Mouse (Mus musculus): ENCODE results near the gene Zfp949. TPM values are rescaled to one million over a fixed set of nuclear protein-coding genes. Genes with fewer than 3 reads are reported as not detected.

Gene Zfp949
- polyA plus RNA-seq, 1 experiment: 4.4 TPM

- TF ChIP-seq POLR2A (IDR thresholded peaks at IDR 0.05; ENCODE audit: low read depth, low read length): no peak
- no peak for TF ChIP-seq CTCF (conservative IDR thresholded peaks at IDR 0.05; ENCODE audit: insufficient read depth, insufficient read length, low read depth, low read length)
- Histone ChIP-seq H3K27me3 (replicated peaks; ENCODE audit: control insufficient read depth, insufficient read depth, low read length) (no peaks in the 10 kb centered on the region), H3K4me3 (ENCODE audit: insufficient read depth, low read depth, low read length) (no peak overlapping the region), H3K27ac (ENCODE audit: insufficient read depth, low read depth, low read length) (no peak overlapping the region), H3K4me1 (ENCODE audit: control insufficient read depth, insufficient read depth, low read length) (0 out of 2 replicates have a peak, but pooled peaks cover 4% of the 10 kb centered on the region), H3K36me3 (ENCODE audit: control insufficient read depth, insufficient read depth, low read length) (peaks cover 2% of the 10 kb centered on the region; the same call in 1 of the 2 replicates)
- WGBS: 54% methylated on average over 3 of the region's 3 CpGs
- DNase-seq: no peak
These were observed 23.0 kb upstream of the Zfp949 start for GRCm38 (mm10) chr9:88524796-88525195.

- no peak for DNase-seq
- 96% methylated on average over 6 of the region's 6 CpGs for WGBS
- TF ChIP-seq CTCF (conservative IDR thresholded peaks at IDR 0.05; ENCODE audit: insufficient read depth, insufficient read length, low read depth, low read length): no peak
- TF ChIP-seq POLR2A (IDR thresholded peaks at IDR 0.05; ENCODE audit: low read depth, low read length): no peak
- Histone ChIP-seq H3K4me3 (ENCODE audit: insufficient read depth, low read depth, low read length) (no peak overlapping the region), H3K36me3 (ENCODE audit: control insufficient read depth, insufficient read depth, low read length) (peaks cover 1% of the 10 kb centered on the region; the same call in 1 of the 2 replicates), H3K27ac (ENCODE audit: insufficient read depth, low read depth, low read length) (no peak overlapping the region), H3K4me1 (ENCODE audit: control insufficient read depth, insufficient read depth, low read length) (0 out of 2 replicates have a peak, but pooled peaks cover 4% of the 10 kb centered on the region), H3K27me3 (replicated peaks; ENCODE audit: control insufficient read depth, insufficient read depth, low read length) (no peaks in the 10 kb centered on the region)
These were observed 22.5 kb upstream of the Zfp949 start for GRCm38 (mm10) chr9:88525341-88525740.

- 90% methylated on average over 4 of the region's 4 CpGs for WGBS
- no peak for DNase-seq
- H3K36me3 ChIP-seq (ENCODE audit: control insufficient read depth, insufficient read depth, low read length): no peaks in the 10 kb centered on the region
These were observed 19.9 kb upstream of the Zfp949 start for GRCm38 (mm10) chr9:88527956-88528355.

GRCm38 (mm10) chr9:88528736-88529135 is 19.1 kb upstream of the Zfp949 start:
- no peak for TF ChIP-seq POLR2A (IDR thresholded peaks at IDR 0.05; ENCODE audit: low read depth, low read length)
- WGBS: 86% methylated on average over 5 of the region's 5 CpGs
- Histone ChIP-seq H3K27me3 (replicated peaks; ENCODE audit: control insufficient read depth, insufficient read depth, low read length) (no peaks in the 10 kb centered on the region), H3K4me3 (ENCODE audit: insufficient read depth, low read depth, low read length) (no peak overlapping the region), H3K36me3 (ENCODE audit: control insufficient read depth, insufficient read depth, low read length) (no peaks in the 10 kb centered on the region), H3K27ac (ENCODE audit: insufficient read depth, low read depth, low read length) (no peak overlapping the region), H3K4me1 (ENCODE audit: control insufficient read depth, insufficient read depth, low read length) (no peaks in the 10 kb centered on the region)
- DNase-seq: no peak

More at GRCm38 (mm10) chr9:88527956-88528355, 19.9 kb upstream of the Zfp949 start:
- no peak overlapping the region for H3K4me3 ChIP-seq (ENCODE audit: insufficient read depth, low read depth, low read length)
- H3K27ac ChIP-seq (ENCODE audit: insufficient read depth, low read depth, low read length): no peak overlapping the region
- TF ChIP-seq CTCF (conservative IDR thresholded peaks at IDR 0.05; ENCODE audit: insufficient read depth, insufficient read length, low read depth, low read length) (no peak), POLR2A (IDR thresholded peaks at IDR 0.05; ENCODE audit: low read depth, low read length) (no peak)
- no peaks in the 10 kb centered on the region for H3K4me1 ChIP-seq (ENCODE audit: control insufficient read depth, insufficient read depth, low read length)
- no peaks in the 10 kb centered on the region for H3K27me3 ChIP-seq (replicated peaks; ENCODE audit: control insufficient read depth, insufficient read depth, low read length)

GRCm38 (mm10) chr9:88529571-88529970 is 18.2 kb upstream of the Zfp949 start:
- Histone ChIP-seq H3K27me3 (replicated peaks; ENCODE audit: control insufficient read depth, insufficient read depth, low read length) (no peaks in the 10 kb centered on the region), H3K4me3 (ENCODE audit: insufficient read depth, low read depth, low read length) (no peak overlapping the region), H3K4me1 (ENCODE audit: control insufficient read depth, insufficient read depth, low read length) (no peaks in the 10 kb centered on the region), H3K27ac (ENCODE audit: insufficient read depth, low read depth, low read length) (no peak overlapping the region), H3K36me3 (ENCODE audit: control insufficient read depth, insufficient read depth, low read length) (no peaks in the 10 kb centered on the region)
- DNase-seq: no peak
- 86% methylated on average over 3 of the region's 3 CpGs for WGBS
- TF ChIP-seq POLR2A (IDR thresholded peaks at IDR 0.05; ENCODE audit: low read depth, low read length) (no peak), CTCF (conservative IDR thresholded peaks at IDR 0.05; ENCODE audit: insufficient read depth, insufficient read length, low read depth, low read length) (no peak)

- Histone ChIP-seq H3K36me3 (ENCODE audit: control insufficient read depth, insufficient read depth, low read length) (no peaks in the 10 kb centered on the region), H3K4me3 (ENCODE audit: insufficient read depth, low read depth, low read length) (no peak overlapping the region), H3K4me1 (ENCODE audit: control insufficient read depth, insufficient read depth, low read length) (no peaks in the 10 kb centered on the region), H3K27me3 (replicated peaks; ENCODE audit: control insufficient read depth, insufficient read depth, low read length) (no peaks in the 10 kb centered on the region), H3K27ac (ENCODE audit: insufficient read depth, low read depth, low read length) (no peak overlapping the region)
- no peak for TF ChIP-seq CTCF (conservative IDR thresholded peaks at IDR 0.05; ENCODE audit: insufficient read depth, insufficient read length, low read depth, low read length)
- TF ChIP-seq POLR2A (IDR thresholded peaks at IDR 0.05; ENCODE audit: low read depth, low read length): no peak
- WGBS: 58% methylated on average over 5 of the region's 5 CpGs
- no peak for DNase-seq
These were observed 17.7 kb upstream of the Zfp949 start for GRCm38 (mm10) chr9:88529979-88530580.

- WGBS: 95% methylated on average over 5 of the region's 5 CpGs
- H3K4me3 ChIP-seq (ENCODE audit: insufficient read depth, low read depth, low read length): no peak overlapping the region
- no peak overlapping the region for H3K27ac ChIP-seq (ENCODE audit: insufficient read depth, low read depth, low read length)
- H3K36me3 ChIP-seq (ENCODE audit: control insufficient read depth, insufficient read depth, low read length): no peaks in the 10 kb centered on the region
- no peak for DNase-seq
- no peaks in the 10 kb centered on the region for H3K4me1 ChIP-seq (ENCODE audit: control insufficient read depth, insufficient read depth, low read length)
- no peak for TF ChIP-seq CTCF (conservative IDR thresholded peaks at IDR 0.05; ENCODE audit: insufficient read depth, insufficient read length, low read depth, low read length)
- TF ChIP-seq POLR2A (IDR thresholded peaks at IDR 0.05; ENCODE audit: low read depth, low read length): no peak
- H3K27me3 ChIP-seq (replicated peaks; ENCODE audit: control insufficient read depth, insufficient read depth, low read length): no peaks in the 10 kb centered on the region
These were observed 13.7 kb upstream of the Zfp949 start for GRCm38 (mm10) chr9:88534093-88534492.

Measured in kidney, adult 2 months (tissue).